Mouse (Mus musculus) midbrain, embryonic 14.5 days (tissue): ENCODE measurements around the gene Gm17387. TPM values are rescaled to one million over a fixed set of nuclear protein-coding genes. Genes with fewer than 3 reads are reported as not detected.
"Not testable (repeated sequence)": the region's sequence is repeated elsewhere in the genome, so short reads cannot be mapped to it uniquely, and the experiment has no call there.

Source experiments
- ATAC-seq: fragments of 200-750 bp; cut with Nextera tagmentation; 2 replicates; pipeline ENCODE4 v1.8.0; 2017; ENCODE audit warnings: moderate number of reproducible peaks, moderate library complexity; ENCODE audit not compliant: low FRiP score, low TSS enrichment
- DNase-seq: peaks from one replicate; pipeline ENCODE4 v3.0.0-alpha.2; 2015
- H3K27ac ChIP-seq: fragments of 300-500 bp; sonication (generic); replicated peaks from 2 replicates; pipeline ENCODE4 v1.5.1; 2014; ENCODE audit warnings: mild to moderate bottlenecking, low read depth, low read length, moderate library complexity
- H3K27me3 ChIP-seq: fragments of 300-500 bp; sonication (generic); 2 replicates; pipeline ENCODE4 v1.6.1; 2014; ENCODE audit warnings: low read length, control low read depth, mixed read lengths; ENCODE audit not compliant: control insufficient read depth, insufficient read depth
- H3K36me3 ChIP-seq: fragments of 300-500 bp; sonication (generic); 2 replicates; pipeline ENCODE4 v1.6.1; 2014; ENCODE audit warnings: low read length, control low read depth; ENCODE audit not compliant: control insufficient read depth, insufficient read depth
- H3K4me1 ChIP-seq: fragments of 300-500 bp; sonication (generic); 2 replicates; pipeline ENCODE4 v1.6.1; 2014; ENCODE audit warnings: mild to moderate bottlenecking, antibody characterized with exemption, low read length, control low read depth; ENCODE audit not compliant: control insufficient read depth, insufficient read depth
- H3K4me2 ChIP-seq: fragments of 300-500 bp; sonication (generic); 2 replicates; pipeline ENCODE4 v1.6.1; 2014; ENCODE audit warnings: mild to moderate bottlenecking, low read length, moderate library complexity
- H3K4me3 ChIP-seq: fragments of 300-500 bp; sonication (generic); replicated peaks from 2 replicates; pipeline ENCODE4 v1.5.1; 2014; ENCODE audit warnings: low read depth, low read length
- H3K9ac ChIP-seq: fragments of 300-500 bp; sonication (generic); replicated peaks from 2 replicates; pipeline ENCODE4 v1.6.1; 2014; ENCODE audit warnings: mild to moderate bottlenecking, low read length, moderate library complexity
- H3K9me3 ChIP-seq: fragments of 300-500 bp; sonication (generic); 2 replicates; pipeline ENCODE4 v1.6.1; 2016; ENCODE audit warnings: low read length, control low read depth, mixed read lengths; ENCODE audit not compliant: control insufficient read depth
- WGBS: fragments of 180-500 bp; shearing (Covaris S2); extraction: QIAGEN DNeasy Blood & Tissue Kit; methylation state at CpG from one replicate; pipeline ENCODE4 v1.1.7; 2014; 5-methylcytosine and 5-hydroxymethylcytosine counted together
- polyA plus RNA-seq: library from polyadenylated mRNA; unstranded; fragments of >200 nt; fragmentation: Nextera tagmentation; extraction: Ambion mirVana; gene quantifications from 2 replicates; pipeline ENCODE4 v1.2.1, GENCODE M21; 2014

Gm17387 gene
- polyA plus RNA-seq, 1 experiment from 2014 or later: not detected

GRCm38 (mm10) chr7:141010593-141010992 lies 18.3 kb upstream of the Gm17387 start, which contains the start of gene Ifitm3:
TSS of gene Ifitm3 (minus strand) at chr7:141010770.
- 33% methylated on average over 10 of the region's 10 CpGs for WGBS
- H3K4me2 ChIP-seq: peak within 1 kb of the TSS; percentile 3; the same call in 1 of the 2 replicates
- H3K27ac ChIP-seq: no peak within 1 kb of the TSS
- ATAC-seq (no peak), DNase-seq (no peak)
- no peaks in the 10 kb centered on the region for H3K27me3 ChIP-seq
- H3K4me3 ChIP-seq: no peak within 1 kb of the TSS
- H3K9me3 ChIP-seq: no peaks in the 10 kb centered on the region
- H3K9ac ChIP-seq: no peak within 1 kb of the TSS
- no peaks in the 10 kb centered on the region for H3K36me3 ChIP-seq
- H3K4me1 ChIP-seq: 0 out of 2 replicates have a peak, but pooled peaks cover 7% of the 10 kb centered on the region

DNA sequence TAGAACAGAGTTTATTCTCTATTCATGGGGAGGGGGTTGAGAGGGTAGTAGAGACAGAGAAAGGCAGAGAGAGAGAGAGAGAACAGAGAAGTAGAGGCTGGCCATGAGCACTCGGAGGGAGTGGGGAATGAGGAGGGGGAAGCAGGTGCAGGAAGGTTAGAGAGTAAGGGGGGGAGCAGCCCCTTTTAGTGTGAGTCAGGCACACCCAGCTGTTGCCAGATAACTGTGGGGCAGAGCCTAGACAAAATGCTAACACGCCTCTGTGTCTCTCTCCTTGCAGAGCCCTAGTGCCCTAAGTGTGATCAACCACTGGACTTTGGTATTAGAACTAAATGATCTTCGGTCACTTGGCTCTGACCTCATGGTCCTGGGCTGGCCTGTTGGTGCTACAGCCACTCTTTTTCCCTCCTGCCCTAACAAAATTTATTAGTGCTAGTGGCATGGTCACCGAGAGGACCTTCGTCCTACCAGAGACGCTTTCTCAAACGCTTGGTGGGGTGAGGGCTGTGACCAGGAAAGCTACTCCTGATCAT lies 17.6 kb upstream of the Gm17387 start:
- Histone ChIP-seq H3K27me3 (no peaks in the 10 kb centered on the region), H3K36me3 (no peaks in the 10 kb centered on the region), H3K4me1 (0 out of 2 replicates have a peak, but pooled peaks cover 7% of the 10 kb centered on the region), H3K27ac (no peak overlapping the region), H3K4me3 (no peak overlapping the region), H3K9ac (no peak overlapping the region), H3K4me2 (no peak overlapping the region), H3K9me3 (no peaks in the 10 kb centered on the region)
- WGBS: 93% methylated on average over 7 of the region's 7 CpGs
- no peak for DNase-seq
- ATAC-seq: no peak

- no peak for ATAC-seq
- Histone ChIP-seq H3K27ac (no peak overlapping the region), H3K9ac (no peak overlapping the region), H3K4me1 (no peaks in the 10 kb centered on the region), H3K9me3 (no peaks in the 10 kb centered on the region), H3K36me3 (no peaks in the 10 kb centered on the region), H3K4me2 (no peak overlapping the region), H3K27me3 (no peaks in the 10 kb centered on the region), H3K4me3 (no peak overlapping the region)
- WGBS: 90% methylated on average over 10 of the region's 10 CpGs
- DNase-seq: no peak
These were observed 11.9 kb upstream of the Gm17387 start for GRCm38 (mm10) chr7:141016707-141017697.

- H3K4me2 ChIP-seq, H3K9me3 ChIP-seq, H3K4me3 ChIP-seq, H3K36me3 ChIP-seq, H3K9ac ChIP-seq, H3K27ac ChIP-seq, H3K27me3 ChIP-seq, DNase-seq, H3K4me1 ChIP-seq, ATAC-seq: not testable (repeated sequence)
- WGBS: 82% methylated on average over 1 of the region's 1 CpGs
These were observed 11.1 kb upstream of the Gm17387 start, which contains the start of gene Ifitm6 for GRCm38 (mm10) chr7:141017824-141018223. TSS of gene Ifitm6 (minus strand) at chr7:141017924.

GRCm38 (mm10) chr7:141019028-141019427 lies 9.9 kb upstream of the Gm17387 start:
- no peak overlapping the region for H3K9ac ChIP-seq
- ATAC-seq (no peak), DNase-seq (no peak)
- no peak overlapping the region for H3K27ac ChIP-seq
- WGBS: 90% methylated on average over 5 of the region's 5 CpGs
- no peak overlapping the region for H3K4me2 ChIP-seq
- no peaks in the 10 kb centered on the region for H3K36me3 ChIP-seq
- no peaks in the 10 kb centered on the region for H3K9me3 ChIP-seq
- no peaks in the 10 kb centered on the region for H3K27me3 ChIP-seq
- no peaks in the 10 kb centered on the region for H3K4me1 ChIP-seq
- H3K4me3 ChIP-seq: no peak overlapping the region

- no peak overlapping the region for H3K4me3 ChIP-seq
- DNase-seq: no peak
These were observed 7.2 kb upstream of the Gm17387 start for GRCm38 (mm10) chr7:141021489-141022449.

DNA sequence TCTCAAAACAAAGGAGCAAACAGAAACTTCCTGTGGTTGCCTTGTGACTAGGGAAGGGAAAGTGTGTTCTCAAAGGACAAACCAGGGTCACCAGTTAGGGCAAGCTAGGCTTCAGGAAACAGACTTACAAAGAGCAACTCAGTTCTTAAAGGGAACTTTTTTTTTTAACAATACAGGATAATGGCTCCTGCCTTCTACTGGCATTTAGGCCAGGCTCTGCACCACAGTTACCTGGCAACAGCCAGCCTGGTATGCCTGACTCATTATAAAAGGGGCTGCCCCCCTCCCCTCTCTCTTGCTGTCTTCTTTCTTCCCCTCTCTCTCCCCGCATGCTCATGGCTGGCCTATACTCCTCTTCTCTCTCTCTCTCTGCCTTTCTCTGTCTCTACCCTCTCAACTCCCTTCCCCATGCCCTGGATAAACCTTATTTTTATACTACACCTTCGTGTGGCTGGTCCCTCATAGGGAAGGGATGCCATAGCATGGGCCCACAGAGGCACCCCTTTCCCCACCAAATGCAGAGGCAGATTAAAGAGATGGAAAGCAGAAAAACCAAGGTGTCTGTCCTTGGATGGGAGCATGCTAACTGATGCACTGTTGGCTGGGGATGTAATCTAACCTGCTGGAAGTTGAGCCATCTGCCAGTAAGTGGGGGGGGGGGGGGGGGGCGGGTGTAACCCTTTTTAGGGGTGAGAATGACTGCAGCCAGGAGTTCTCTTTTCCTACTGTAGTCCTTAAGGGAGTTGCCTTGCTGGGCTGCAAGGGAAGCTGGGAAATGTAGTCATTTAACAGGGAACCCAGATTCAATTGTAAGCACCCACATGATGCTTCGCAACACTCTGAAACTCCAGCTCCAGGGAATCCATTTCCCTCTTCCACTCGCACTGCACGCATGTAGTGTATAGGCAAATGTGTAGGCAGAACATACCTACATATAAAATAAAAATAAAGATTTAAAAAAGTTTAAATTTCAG lies 3.8 kb upstream of the Gm17387 start:
- Histone ChIP-seq H3K9me3 (no peaks in the 10 kb centered on the region), H3K9ac (no peak overlapping the region), H3K27me3 (no peaks in the 10 kb centered on the region), H3K4me2 (0 out of 2 replicates have a peak overlapping the region, but pooled peaks have one; percentile 3), H3K27ac (peak overlapping the region; percentile 71), H3K36me3 (no peaks in the 10 kb centered on the region), H3K4me1 (peaks cover 11% of the 10 kb centered on the region), H3K4me3 (no peak overlapping the region)
- DNase-seq (peak; percentile 64), ATAC-seq (peak; percentile 58; the same call in 1 of the 2 replicates)
- WGBS: 13% methylated on average over 5 of the region's 6 CpGs

More at GRCm38 (mm10) chr7:141021489-141022449, 7.2 kb upstream of the Gm17387 start:
- Histone ChIP-seq H3K9ac (no peak overlapping the region), H3K4me1 (peaks cover 11% of the 10 kb centered on the region), H3K27ac (no peak overlapping the region), H3K27me3 (no peaks in the 10 kb centered on the region), H3K9me3 (no peaks in the 10 kb centered on the region), H3K4me2 (no peak overlapping the region), H3K36me3 (no peaks in the 10 kb centered on the region)
- ATAC-seq: no peak
- 90% methylated on average over 14 of the region's 14 CpGs for WGBS
